Mouse (Mus musculus) kidney, embryonic 14.5 days (tissue): ENCODE data around the gene Zfp61. TPM values are rescaled to one million over a fixed set of nuclear protein-coding genes. Genes with fewer than 3 reads are reported as not detected.
"Not testable (repeated sequence)": the region's sequence is repeated elsewhere in the genome, so short reads cannot be mapped to it uniquely, and the experiment has no call there.

Experiments used
- ATAC-seq: fragments of 200-750 bp; cut with Nextera tagmentation; 2 replicates; pipeline ENCODE4 v1.8.0; 2017; ENCODE audit warnings: moderate number of reproducible peaks, mild to moderate bottlenecking, moderate TSS enrichment, moderate library complexity; ENCODE audit not compliant: low FRiP score, low TSS enrichment
- H3K27ac ChIP-seq: fragments of 300-500 bp; sonication (generic); 2 replicates; pipeline ENCODE4 v1.5.1; 2014; ENCODE audit warnings: low read depth, mild to moderate bottlenecking, low read length, moderate library complexity, mixed read lengths
- H3K27me3 ChIP-seq: fragments of 300-500 bp; sonication (generic); 2 replicates; pipeline ENCODE4 v1.6.1; 2014; ENCODE audit warnings: mild to moderate bottlenecking, low read length; ENCODE audit not compliant: control insufficient read depth, insufficient read depth
- H3K36me3 ChIP-seq: fragments of 300-500 bp; sonication (generic); 2 replicates; pipeline ENCODE4 v1.6.1; 2014; ENCODE audit warnings: low read length, mixed read lengths; ENCODE audit not compliant: control insufficient read depth, insufficient read depth
- H3K4me1 ChIP-seq: fragments of 300-500 bp; sonication (generic); 2 replicates; pipeline ENCODE4 v1.6.1; 2014; ENCODE audit warnings: low read length, mixed read lengths; ENCODE audit not compliant: control insufficient read depth, insufficient read depth
- H3K4me2 ChIP-seq: fragments of 300-500 bp; sonication (generic); replicated peaks from 2 replicates; pipeline ENCODE4 v1.6.1; 2014; ENCODE audit warnings: low read depth, mild to moderate bottlenecking, low read length
- H3K4me3 ChIP-seq: fragments of 300-500 bp; sonication (generic); 2 replicates; pipeline ENCODE4 v1.5.1; 2014; ENCODE audit warnings: mild to moderate bottlenecking, low read length
- H3K9ac ChIP-seq: fragments of 300-500 bp; sonication (generic); 2 replicates; pipeline ENCODE4 v1.6.1; 2014; ENCODE audit warnings: low read depth, mild to moderate bottlenecking, low read length, moderate library complexity
- H3K9me3 ChIP-seq: fragments of 300-500 bp; sonication (generic); 2 replicates; pipeline ENCODE4 v1.6.1; 2016; ENCODE audit warnings: low read length; ENCODE audit not compliant: control insufficient read depth
- WGBS: fragments of 180-500 bp; shearing (Covaris S2); extraction: QIAGEN DNeasy Blood & Tissue Kit; methylation state at CpG from one replicate; pipeline ENCODE4 v1.1.7; 2014; 5-methylcytosine and 5-hydroxymethylcytosine counted together
- polyA plus RNA-seq: library from polyadenylated mRNA; unstranded; fragments of >200 nt; fragmentation: Nextera tagmentation; extraction: Ambion mirVana; gene quantifications from 2 replicates; pipeline ENCODE4 v1.2.1, GENCODE M21; 2014

Zfp61 gene
- polyA plus RNA-seq, 1 experiment from 2014 or later: 39.5 TPM

DNA sequence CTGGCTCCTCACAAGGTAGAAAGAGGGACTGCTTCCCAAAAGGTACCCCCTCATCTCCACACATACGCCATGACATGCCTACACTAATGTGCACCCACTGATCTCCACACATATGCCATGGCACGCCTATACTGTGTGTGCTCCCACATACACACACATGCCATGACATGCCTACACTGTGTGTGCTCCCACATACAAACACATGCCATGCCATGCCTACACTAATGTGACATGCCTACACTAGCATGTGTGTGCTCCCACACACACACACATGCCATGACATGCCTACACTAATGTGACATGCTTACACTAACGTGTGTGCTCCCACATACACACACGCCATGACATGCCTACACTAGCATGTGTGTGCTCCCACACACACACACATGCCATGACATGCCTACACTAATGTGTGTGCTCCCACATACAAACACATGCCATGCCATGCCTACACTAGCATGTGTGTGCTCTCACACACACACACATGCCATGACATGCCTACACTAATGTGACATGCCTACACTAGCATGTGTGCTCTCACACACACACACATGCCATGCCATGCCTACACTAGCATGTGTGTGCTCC is 10.8 kb downstream of the Zfp61 start:
- WGBS: 93% methylated on average over 4 of the region's 4 CpGs
- ATAC-seq: no peak
- Histone ChIP-seq H3K27me3 (no peaks in the 10 kb centered on the region), H3K27ac (no peak overlapping the region), H3K9me3 (no peaks in the 10 kb centered on the region), H3K9ac (no peak overlapping the region), H3K4me1 (no peaks in the 10 kb centered on the region), H3K36me3 (peaks cover 55% of the 10 kb centered on the region), H3K4me3 (no peak overlapping the region), H3K4me2 (no peak overlapping the region)

DNA sequence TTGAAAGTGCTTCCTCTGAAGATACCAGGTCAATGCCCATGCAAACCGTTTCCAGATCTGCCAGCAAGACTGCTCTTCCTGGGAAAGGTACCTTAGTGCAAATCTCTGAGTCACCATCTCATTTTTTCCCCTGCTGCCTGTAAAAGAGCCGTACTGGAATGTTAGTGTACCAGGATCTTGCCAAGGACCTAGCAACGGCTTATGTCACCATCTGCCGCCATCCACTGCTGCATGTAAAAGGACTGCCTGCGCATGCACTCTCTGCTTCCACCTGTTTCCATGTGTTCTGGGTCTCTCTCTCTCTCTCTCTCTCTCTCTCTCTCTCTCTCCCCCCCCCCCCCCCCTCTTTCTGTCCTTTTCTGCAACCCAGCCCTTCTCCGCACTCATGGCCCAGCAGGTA is 12.5 kb downstream of the Zfp61 start:
- peaks cover 39% of the 10 kb centered on the region for H3K36me3 ChIP-seq
- no peaks in the 10 kb centered on the region for H3K9me3 ChIP-seq
- H3K27ac ChIP-seq: no peak overlapping the region
- no peak for ATAC-seq
- H3K9ac ChIP-seq: no peak overlapping the region
- H3K4me1 ChIP-seq: no peaks in the 10 kb centered on the region
- no peak overlapping the region for H3K4me3 ChIP-seq
- no peak overlapping the region for H3K4me2 ChIP-seq
- WGBS: 92% methylated on average over 6 of the region's 6 CpGs
- H3K27me3 ChIP-seq: no peaks in the 10 kb centered on the region

DNA sequence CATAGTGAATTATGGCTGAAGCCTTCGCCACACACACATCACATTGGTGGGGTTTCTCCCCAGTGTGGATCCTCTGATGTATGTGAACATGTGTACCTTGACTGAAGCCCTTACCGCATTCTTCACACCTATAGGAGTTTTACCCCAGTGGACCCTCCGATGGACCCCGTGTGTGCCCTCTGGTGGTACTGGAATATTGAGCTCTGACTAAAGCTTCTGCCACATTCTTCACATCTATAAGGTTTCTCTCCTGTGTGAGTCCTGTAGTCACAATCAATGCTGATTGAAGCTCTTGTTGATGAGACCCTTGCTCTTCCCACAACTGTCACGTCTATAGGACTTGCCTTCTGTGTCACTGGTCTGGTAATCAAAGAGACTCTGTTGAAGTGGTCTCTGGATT is 13.4 kb downstream of the Zfp61 start:
- no peak overlapping the region for H3K27ac ChIP-seq
- no peak overlapping the region for H3K4me3 ChIP-seq
- H3K4me2 ChIP-seq: no peak overlapping the region
- H3K4me1 ChIP-seq: no peaks in the 10 kb centered on the region
- H3K27me3 ChIP-seq: no peaks in the 10 kb centered on the region
- WGBS: 82% methylated on average over 5 of the region's 5 CpGs
- no peaks in the 10 kb centered on the region for H3K9me3 ChIP-seq
- no peak overlapping the region for H3K9ac ChIP-seq
- H3K36me3 ChIP-seq: peaks cover 31% of the 10 kb centered on the region
- no peak for ATAC-seq

DNA sequence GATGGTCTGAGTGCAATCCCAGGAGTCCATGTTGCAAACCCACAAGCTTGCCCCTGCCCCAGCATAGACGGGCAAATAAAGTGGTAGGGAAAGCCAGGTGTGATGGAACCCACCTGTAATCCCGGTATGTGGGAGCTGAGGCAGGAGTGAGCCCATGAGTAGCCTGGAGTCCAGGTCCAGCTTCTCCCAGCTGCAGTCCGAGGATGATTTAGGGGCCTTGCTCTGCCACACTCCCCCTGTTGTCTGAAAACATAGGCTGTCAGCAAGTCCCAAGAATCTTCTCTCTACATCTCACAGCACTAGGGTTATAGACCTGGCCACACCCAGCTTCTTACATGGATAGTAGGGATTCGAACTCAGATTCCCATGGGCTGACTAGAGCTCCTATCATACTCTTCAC is 14.1 kb downstream of the Zfp61 start:
- no peak overlapping the region for H3K9ac ChIP-seq
- ATAC-seq: no peak
- no peak overlapping the region for H3K4me2 ChIP-seq
- H3K9me3 ChIP-seq: no peaks in the 10 kb centered on the region
- WGBS: 68% methylated on average over 4 of the region's 4 CpGs
- no peak overlapping the region for H3K27ac ChIP-seq
- peaks cover 23% of the 10 kb centered on the region for H3K36me3 ChIP-seq
- no peaks in the 10 kb centered on the region for H3K27me3 ChIP-seq
- H3K4me3 ChIP-seq: no peak overlapping the region
- H3K4me1 ChIP-seq: no peaks in the 10 kb centered on the region

DNA sequence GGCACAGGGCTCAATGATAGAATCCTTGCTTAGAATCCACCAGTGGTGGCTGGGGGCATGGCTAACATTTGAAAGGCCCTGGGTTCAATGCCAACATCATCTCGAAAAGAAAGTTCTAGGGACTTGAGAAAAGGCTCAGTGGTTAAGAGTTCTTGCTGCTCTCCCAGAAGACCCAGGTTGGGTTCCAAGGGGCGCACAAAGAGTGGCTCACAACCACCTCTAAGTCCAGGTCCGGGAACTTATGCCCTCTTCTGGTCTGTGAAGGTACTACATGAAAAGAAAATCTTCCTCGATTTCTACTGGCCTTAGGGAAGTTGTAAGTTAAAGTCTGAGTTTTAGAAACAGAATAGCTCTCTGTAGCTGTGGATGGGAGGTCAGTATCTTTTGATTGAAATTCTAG is 14.9 kb downstream of the Zfp61 start:
- 47% methylated on average over 4 of the region's 4 CpGs for WGBS
- no peaks in the 10 kb centered on the region for H3K9me3 ChIP-seq
- no peak overlapping the region for H3K4me3 ChIP-seq
- no peaks in the 10 kb centered on the region for H3K27me3 ChIP-seq
- peaks cover 15% of the 10 kb centered on the region for H3K36me3 ChIP-seq
- H3K27ac ChIP-seq: no peak overlapping the region
- H3K4me1 ChIP-seq: no peaks in the 10 kb centered on the region
- no peak for ATAC-seq
- no peak overlapping the region for H3K4me2 ChIP-seq
- no peak overlapping the region for H3K9ac ChIP-seq

DNA sequence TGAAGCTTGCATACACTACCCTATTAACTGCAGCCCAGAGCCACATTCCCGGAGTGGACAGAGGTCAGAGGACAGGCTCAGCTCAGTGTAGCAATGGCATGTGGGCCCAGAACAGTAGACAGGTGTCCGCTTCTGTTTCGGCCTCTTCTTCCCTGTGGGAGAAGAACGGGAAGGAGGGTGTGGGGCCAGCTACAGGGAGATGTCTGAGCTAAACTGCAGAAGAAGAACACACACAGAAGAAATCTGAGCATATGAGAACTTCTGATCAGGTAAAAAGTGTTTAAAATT is 20.2 kb downstream of the Zfp61 start:
- Histone ChIP-seq H3K9ac (no peak overlapping the region), H3K9me3 (no peaks in the 10 kb centered on the region), H3K27me3 (no peaks in the 10 kb centered on the region), H3K4me1 (no peaks in the 10 kb centered on the region), H3K4me3 (no peak overlapping the region), H3K27ac (no peak overlapping the region), H3K36me3 (0 out of 2 replicates have a peak, but pooled peaks cover 3% of the 10 kb centered on the region), H3K4me2 (no peak overlapping the region)
- no peak for ATAC-seq
- 52% methylated on average over 4 of the region's 4 CpGs for WGBS

DNA sequence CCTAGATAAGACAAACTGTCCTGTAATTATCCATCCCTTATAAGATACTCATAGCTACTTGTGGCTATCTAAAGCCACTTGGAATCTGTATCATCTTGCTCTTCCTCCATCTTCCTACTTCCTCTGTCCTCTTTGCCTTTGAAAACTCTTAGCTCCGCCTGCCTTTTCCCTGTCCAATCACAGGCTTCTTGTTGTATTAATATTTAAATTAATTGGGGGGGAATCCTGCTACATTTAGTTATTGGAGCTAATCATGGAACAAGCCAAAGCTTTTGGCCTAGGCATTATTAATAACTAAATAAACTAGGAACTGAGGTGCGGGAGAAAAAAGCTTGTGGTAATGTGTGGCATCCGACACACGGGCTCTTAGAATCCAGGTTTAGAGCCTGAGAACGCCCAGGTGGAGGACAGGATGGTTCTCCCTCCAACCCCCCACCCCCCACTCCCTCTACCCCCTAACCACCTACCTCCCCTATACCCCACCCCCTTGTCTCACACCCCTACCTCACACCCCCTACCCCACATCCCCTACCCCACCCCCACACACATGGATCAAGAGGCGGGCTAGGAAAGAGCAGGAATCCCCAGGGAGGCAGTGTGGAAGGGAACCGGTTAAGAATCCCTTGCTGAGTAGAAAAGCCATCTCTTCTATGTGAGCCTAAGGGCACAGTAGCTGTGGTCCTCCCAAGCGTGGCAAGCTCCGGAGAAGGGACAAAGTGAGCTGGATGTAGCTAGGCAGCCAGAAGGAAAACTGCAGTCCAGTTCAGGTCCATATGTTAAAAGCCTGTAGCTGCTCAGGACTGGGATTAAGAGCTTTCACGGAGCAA is 20.8 kb downstream of the Zfp61 start:
- WGBS: 59% methylated on average over 10 of the region's 10 CpGs
- no peak for ATAC-seq
- Histone ChIP-seq H3K9ac (no peak overlapping the region), H3K4me3 (no peak overlapping the region), H3K27ac (no peak overlapping the region), H3K9me3 (no peaks in the 10 kb centered on the region), H3K4me2 (no peak overlapping the region), H3K36me3 (peaks cover 5% of the 10 kb centered on the region), H3K27me3 (no peaks in the 10 kb centered on the region), H3K4me1 (no peaks in the 10 kb centered on the region)

DNA sequence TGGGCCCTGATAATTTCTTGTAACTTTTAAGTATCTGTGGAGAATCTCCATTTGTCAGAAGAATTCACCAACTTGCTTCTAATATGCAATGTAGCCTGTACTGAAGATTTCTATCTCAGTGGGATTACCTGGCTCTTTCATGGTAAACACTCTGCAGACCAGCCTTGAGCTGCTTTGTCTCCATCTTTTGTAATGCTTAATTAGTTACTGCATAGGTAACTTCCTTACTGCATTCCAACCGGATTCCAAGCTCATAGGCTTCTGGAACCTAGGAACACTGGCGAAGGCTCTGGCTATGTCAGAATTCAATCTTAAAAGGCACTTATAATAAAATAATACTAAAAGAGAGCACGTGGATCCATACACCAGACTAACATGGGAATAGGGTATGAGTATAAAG is 22.3 kb downstream of the Zfp61 start:
- 85% methylated on average over 3 of the region's 3 CpGs for WGBS
- peaks cover 15% of the 10 kb centered on the region for H3K36me3 ChIP-seq

DNA sequence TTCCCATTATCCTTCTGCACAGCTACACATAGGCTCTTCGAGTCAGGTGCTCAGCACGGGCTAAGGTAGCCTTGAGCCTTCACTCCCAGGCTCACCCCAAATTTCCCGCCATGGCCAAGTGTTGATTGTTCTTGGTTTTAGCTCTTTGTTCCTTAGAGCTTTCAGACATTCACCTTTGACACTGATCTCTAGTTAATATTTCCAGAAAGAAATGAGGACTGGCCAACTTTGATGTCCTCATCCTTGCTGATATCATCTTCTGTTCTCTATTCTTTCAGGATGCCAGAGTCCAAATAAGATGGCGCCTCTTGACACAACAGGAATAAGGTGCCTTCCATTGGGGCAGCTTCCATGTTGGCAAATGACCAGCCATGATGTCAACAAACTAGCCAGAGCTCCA is 26.6 kb downstream of the Zfp61 start:
- H3K4me1 ChIP-seq: 0 out of 2 replicates have a peak, but pooled peaks cover 3% of the 10 kb centered on the region
- no peaks in the 10 kb centered on the region for H3K27me3 ChIP-seq
- no peak overlapping the region for H3K9ac ChIP-seq
- no peaks in the 10 kb centered on the region for H3K9me3 ChIP-seq
- H3K27ac ChIP-seq: no peak overlapping the region
- no peak overlapping the region for H3K4me3 ChIP-seq
- H3K36me3 ChIP-seq: peaks cover 18% of the 10 kb centered on the region
- H3K4me2 ChIP-seq: no peak overlapping the region
- 97% methylated on average over 4 of the region's 4 CpGs for WGBS
- no peak for ATAC-seq

More for the DNA sequence above, 22.3 kb downstream of the Zfp61 start:
- H3K9ac ChIP-seq, H3K4me3 ChIP-seq, H3K27me3 ChIP-seq, H3K9me3 ChIP-seq, H3K27ac ChIP-seq, H3K4me2 ChIP-seq, ATAC-seq, H3K4me1 ChIP-seq: not testable (repeated sequence)
